Mouse (Mus musculus) heart, embryonic 14.5 days (tissue): ENCODE measurements around the gene Bbof1. TPM values are rescaled to one million over a fixed set of nuclear protein-coding genes. Genes with fewer than 3 reads are reported as not detected.

Experiments used
- ATAC-seq: fragments of 200-750 bp; cut with Nextera tagmentation; 2 replicates; pipeline ENCODE4 v1.8.0; 2017; ENCODE audit warnings: low read depth, moderate TSS enrichment; ENCODE audit not compliant: insufficient number of reproducible peaks, insufficient read depth, low FRiP score
- H3K27ac ChIP-seq, 2 experiments: fragments of 200-500 bp in 1 of 2; fragments of 300-500 bp in 1 of 2; sonication (generic) in 1 of 2; replicated peaks in 1 of 2; 2 replicates each; pipeline ENCODE4 v1.5.1; 2012 to 2014; ENCODE audit warnings: low read depth in 2 of 2, low read length in 2 of 2, control low read depth in 1 of 2, mild to moderate bottlenecking in 1 of 2, mixed read lengths in 1 of 2; ENCODE audit not compliant: control insufficient read depth in 1 of 2, insufficient read depth in 1 of 2
- H3K27me3 ChIP-seq: fragments of 300-500 bp; sonication (generic); 2 replicates; pipeline ENCODE4 v1.6.1; 2014; ENCODE audit warnings: mild to moderate bottlenecking, low read length, control low read depth; ENCODE audit not compliant: control insufficient read depth, insufficient read depth
- H3K36me3 ChIP-seq: fragments of 300-500 bp; sonication (generic); 2 replicates; pipeline ENCODE4 v1.6.1; 2014; ENCODE audit warnings: mild to moderate bottlenecking, control low read depth, low read length, mixed read lengths; ENCODE audit not compliant: control insufficient read depth, insufficient read depth
- H3K4me1 ChIP-seq, 2 experiments: fragments of 200-500 bp in 1 of 2; fragments of 300-500 bp in 1 of 2; sonication (generic) in 1 of 2; 2 replicates each; pipeline ENCODE4 v1.6.1; 2012 to 2014; ENCODE audit warnings: low read length in 2 of 2, control low read depth in 1 of 2, mixed read lengths in 1 of 2; ENCODE audit not compliant: control insufficient read depth in 2 of 2, insufficient read depth in 2 of 2
- H3K4me2 ChIP-seq: fragments of 300-500 bp; sonication (generic); 2 replicates; pipeline ENCODE4 v1.6.1; 2014; ENCODE audit warnings: mild to moderate bottlenecking, low read length
- H3K4me3 ChIP-seq, 2 experiments: fragments of 200-500 bp in 1 of 2; fragments of 300-500 bp in 1 of 2; sonication (generic) in 1 of 2; 2 replicates each; pipeline ENCODE4 v1.5.1; 2012 to 2014; ENCODE audit warnings: low read length in 2 of 2, mild to moderate bottlenecking in 2 of 2, control low read depth in 1 of 2, low read depth in 1 of 2, moderate library complexity in 1 of 2; ENCODE audit not compliant: control insufficient read depth in 1 of 2, insufficient read depth in 1 of 2
- H3K9ac ChIP-seq: fragments of 300-500 bp; sonication (generic); 2 replicates; pipeline ENCODE4 v1.6.1; 2014; ENCODE audit warnings: mild to moderate bottlenecking, low read length
- H3K9me3 ChIP-seq: fragments of 300-500 bp; sonication (generic); 2 replicates; pipeline ENCODE4 v1.6.1; 2016; ENCODE audit warnings: low read length, control low read depth; ENCODE audit not compliant: control insufficient read depth
- WGBS: fragments of 180-500 bp; shearing (Covaris S2); extraction: QIAGEN DNeasy Blood & Tissue Kit; methylation state at CpG from one replicate; pipeline ENCODE4 v1.1.7; 2014; 5-methylcytosine and 5-hydroxymethylcytosine counted together
- polyA plus RNA-seq: library from polyadenylated mRNA; unstranded; fragments of >200 nt; fragmentation: Nextera tagmentation; extraction: Ambion mirVana; gene quantifications from 2 replicates; pipeline ENCODE4 v1.2.1, GENCODE M21; 2014

Bbof1 gene
- polyA plus RNA-seq, 1 experiment from 2014 or later: 1.7 TPM

- Histone ChIP-seq H3K9ac (no peak overlapping the region), H3K36me3 (peaks cover 97% of the 10 kb centered on the region), H3K27me3 (no peaks in the 10 kb centered on the region), H3K4me3 (no peak overlapping the region), H3K9me3 (no peaks in the 10 kb centered on the region), H3K4me1 (peaks cover 5 to 8% of the 10 kb centered on the region in 2 experiments; a peak in 2 of 4 replicates), H3K4me2 (no peak overlapping the region), H3K27ac (peak overlapping the region; percentile 34 to 78)
- ATAC-seq: no peak
- WGBS: 32% methylated on average over 6 of the region's 6 CpGs
These were observed 34.9 kb upstream of the Bbof1 start for GRCm38 (mm10) chr12:84373831-84374481.

- 31% methylated on average over 4 of the region's 4 CpGs for WGBS
- Histone ChIP-seq H3K36me3 (peaks cover 31% of the 10 kb centered on the region), H3K4me1 (peaks cover 28 to 35% of the 10 kb centered on the region in 2 experiments), H3K9me3 (no peaks in the 10 kb centered on the region), H3K4me2 (peak overlapping the region; percentile 47), H3K9ac (peak overlapping the region; percentile 44; the same call in 1 of the 2 replicates), H3K27ac (peak overlapping the region; percentile 77 to 78), H3K27me3 (no peaks in the 10 kb centered on the region), H3K4me3 (peak overlapping the region; percentile 27 to 44)
- ATAC-seq: peak; percentile 72; the same call in 1 of the 2 replicates
These were observed 26.5 kb upstream of the Bbof1 start for GRCm38 (mm10) chr12:84382369-84382768.

- Histone ChIP-seq H3K4me1 (peaks cover 29 to 35% of the 10 kb centered on the region in 2 experiments), H3K4me3 (no peak overlapping the region), H3K9ac (peak overlapping the region; percentile 32; the same call in 1 of the 2 replicates), H3K36me3 (peaks cover 10% of the 10 kb centered on the region), H3K4me2 (peak overlapping the region; percentile 32; the same call in 1 of the 2 replicates), H3K9me3 (no peaks in the 10 kb centered on the region), H3K27me3 (no peaks in the 10 kb centered on the region), H3K27ac (peak overlapping the region; percentile 87 to 92)
- 13% methylated on average over 5 of the region's 5 CpGs for WGBS
- ATAC-seq: peak; percentile 81
These were observed 24.2 kb upstream of the Bbof1 start for GRCm38 (mm10) chr12:84384644-84385081.

- ATAC-seq: no peak
- no peak overlapping the region for H3K4me3 ChIP-seq
- H3K36me3 ChIP-seq: 0 out of 2 replicates have a peak, but pooled peaks cover 5% of the 10 kb centered on the region
- H3K4me1 ChIP-seq: peaks cover 33 to 37% of the 10 kb centered on the region in 2 experiments
- H3K9me3 ChIP-seq: no peaks in the 10 kb centered on the region
- no peak overlapping the region for H3K4me2 ChIP-seq
- 83% methylated on average over 4 of the region's 4 CpGs for WGBS
- peak overlapping the region; percentile 87 to 92 for H3K27ac ChIP-seq
- H3K27me3 ChIP-seq: no peaks in the 10 kb centered on the region
- H3K9ac ChIP-seq: 0 out of 2 replicates have a peak overlapping the region, but pooled peaks have one; percentile 32
These were observed 23.5 kb upstream of the Bbof1 start for GRCm38 (mm10) chr12:84385408-84385807.

- H3K27me3 ChIP-seq: no peaks in the 10 kb centered on the region
- 0 out of 2 replicates have a peak, but pooled peaks cover 8% of the 10 kb centered on the region for H3K36me3 ChIP-seq
- no peak overlapping the region for H3K4me2 ChIP-seq
- H3K4me3 ChIP-seq: no peak overlapping the region
- no peaks in the 10 kb centered on the region for H3K9me3 ChIP-seq
- H3K27ac ChIP-seq: no peak overlapping the region
- 86% methylated on average over 8 of the region's 8 CpGs for WGBS
- no peak overlapping the region for H3K9ac ChIP-seq
- H3K4me1 ChIP-seq: peaks cover 26 to 33% of the 10 kb centered on the region in 2 experiments
- ATAC-seq: no peak
These were observed 20.8 kb upstream of the Bbof1 start for GRCm38 (mm10) chr12:84388097-84388496.

- H3K27ac ChIP-seq: no peak overlapping the region
- H3K4me3 ChIP-seq: no peak overlapping the region
- H3K4me1 ChIP-seq: peaks cover 22 to 28% of the 10 kb centered on the region in 2 experiments
- H3K27me3 ChIP-seq: no peaks in the 10 kb centered on the region
- no peak for ATAC-seq
- H3K9ac ChIP-seq: no peak overlapping the region
- H3K4me2 ChIP-seq: 0 out of 2 replicates have a peak overlapping the region, but pooled peaks have one; percentile 5
- WGBS: 63% methylated on average over 14 of the region's 14 CpGs
- no peaks in the 10 kb centered on the region for H3K9me3 ChIP-seq
- 0 out of 2 replicates have a peak, but pooled peaks cover 11% of the 10 kb centered on the region for H3K36me3 ChIP-seq
These were observed 20.0 kb upstream of the Bbof1 start for GRCm38 (mm10) chr12:84388774-84389400.

GRCm38 (mm10) chr12:84390336-84390735 lies 18.5 kb upstream of the Bbof1 start:
- Histone ChIP-seq H3K4me1 (peaks cover 9 to 13% of the 10 kb centered on the region in 2 experiments), H3K36me3 (peaks cover 14% of the 10 kb centered on the region; the same call in 1 of the 2 replicates), H3K9me3 (no peaks in the 10 kb centered on the region), H3K27ac (peak overlapping the region; percentile 30 to 48; a peak in 2 of 4 replicates), H3K9ac (no peak overlapping the region), H3K27me3 (no peaks in the 10 kb centered on the region), H3K4me2 (no peak overlapping the region), H3K4me3 (no peak overlapping the region)
- 12% methylated on average over 6 of the region's 6 CpGs for WGBS
- ATAC-seq: peak; percentile 64; the same call in 1 of the 2 replicates
